Mouse (Mus musculus) cerebellum, postnatal 36 days (tissue): ENCODE measurements around the gene Srsf3.
"Not testable (repeated sequence)": the region's sequence is repeated elsewhere in the genome, so short reads cannot be mapped to it uniquely, and the experiment has no call there.

Experiments used
- DNase-seq, 2 experiments: peaks; one replicate each; pipeline ENCODE4 v3.0.0; 2021 to 2022; ENCODE audit warnings: mixed read lengths in 2 of 2

The Srsf3 gene

DNA sequence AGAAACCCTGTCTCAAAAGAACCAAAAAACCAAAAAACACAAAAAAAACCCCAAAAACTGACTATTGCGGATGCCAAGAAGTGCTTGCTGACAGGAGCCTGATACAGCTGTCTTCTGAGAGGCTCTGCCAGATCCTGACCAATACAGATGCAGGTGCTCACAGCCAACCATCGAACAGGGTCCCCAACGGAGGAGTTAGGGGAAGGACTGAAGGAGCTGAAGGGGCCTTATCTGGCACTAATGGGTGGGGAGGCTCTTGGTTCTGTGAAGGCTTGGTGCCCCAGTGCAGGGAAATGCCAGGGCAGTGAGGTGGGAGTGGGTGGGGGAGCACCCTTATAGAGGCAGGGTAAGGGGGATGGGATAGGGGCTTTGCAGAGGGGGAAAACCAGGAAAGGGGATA lies 35.0 kb downstream of the Srsf3 start:
- not testable (repeated sequence) for DNase-seq

DNA sequence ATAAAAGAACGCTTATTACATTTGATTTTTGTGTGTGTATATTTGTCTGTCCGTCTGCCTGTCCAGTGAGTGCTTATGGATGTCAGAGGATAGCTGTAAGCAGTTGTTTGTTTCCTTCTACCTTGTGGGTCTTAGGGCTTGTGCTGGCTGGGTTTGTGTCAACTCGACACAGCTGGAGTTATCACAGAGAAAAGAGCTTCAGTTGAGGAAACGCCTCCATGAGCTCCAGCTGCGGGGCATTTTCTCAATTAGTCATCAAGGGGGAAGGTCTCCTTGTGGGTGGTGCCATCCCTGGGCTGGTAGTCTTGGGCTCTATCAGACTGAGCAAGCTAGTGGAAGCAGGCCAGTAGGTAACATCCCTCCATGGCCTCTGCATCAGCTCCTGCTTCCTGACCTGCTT lies 35.4 kb downstream of the Srsf3 start:
- DNase-seq = no peak

DNA sequence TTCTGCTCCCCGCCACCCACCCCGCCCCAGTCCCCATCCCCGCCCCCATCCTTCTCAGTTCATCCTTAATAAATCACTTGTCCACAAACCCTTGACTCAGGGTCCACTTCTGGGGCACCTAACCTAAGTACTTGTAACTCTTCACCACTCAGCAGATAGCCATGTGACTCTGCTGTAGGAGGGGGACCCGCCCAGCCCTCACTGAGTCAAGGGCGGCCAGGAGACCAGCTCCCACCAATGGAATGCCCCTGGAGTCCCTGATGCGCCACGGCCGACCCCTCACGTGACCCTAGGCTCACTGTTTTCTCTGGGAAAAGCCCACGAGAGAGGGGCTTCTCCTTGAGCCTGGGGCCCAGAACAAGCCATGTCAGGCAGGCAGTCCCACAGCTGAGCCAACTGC lies 36.6 kb downstream of the Srsf3 start:
- DNase-seq = no peak

DNA sequence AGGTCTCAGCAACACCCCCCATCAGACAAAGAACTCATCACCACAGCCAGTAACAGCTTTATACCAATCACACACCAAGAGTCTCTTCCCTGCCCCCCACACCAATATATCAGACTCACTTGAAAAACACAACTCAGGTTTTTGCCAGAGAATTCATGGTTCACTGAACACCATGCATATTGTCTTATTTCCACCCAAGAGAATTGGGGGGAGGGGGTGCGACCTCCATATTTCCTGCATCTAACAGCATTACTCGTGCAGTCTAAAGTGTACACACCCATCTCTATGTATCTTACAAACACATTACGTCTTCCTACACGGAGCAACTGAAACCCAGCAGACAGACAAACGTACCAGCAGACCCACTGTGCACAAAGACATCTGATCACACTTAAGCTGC lies 39.4 kb downstream of the Srsf3 start:
- DNase-seq = no peak

DNA sequence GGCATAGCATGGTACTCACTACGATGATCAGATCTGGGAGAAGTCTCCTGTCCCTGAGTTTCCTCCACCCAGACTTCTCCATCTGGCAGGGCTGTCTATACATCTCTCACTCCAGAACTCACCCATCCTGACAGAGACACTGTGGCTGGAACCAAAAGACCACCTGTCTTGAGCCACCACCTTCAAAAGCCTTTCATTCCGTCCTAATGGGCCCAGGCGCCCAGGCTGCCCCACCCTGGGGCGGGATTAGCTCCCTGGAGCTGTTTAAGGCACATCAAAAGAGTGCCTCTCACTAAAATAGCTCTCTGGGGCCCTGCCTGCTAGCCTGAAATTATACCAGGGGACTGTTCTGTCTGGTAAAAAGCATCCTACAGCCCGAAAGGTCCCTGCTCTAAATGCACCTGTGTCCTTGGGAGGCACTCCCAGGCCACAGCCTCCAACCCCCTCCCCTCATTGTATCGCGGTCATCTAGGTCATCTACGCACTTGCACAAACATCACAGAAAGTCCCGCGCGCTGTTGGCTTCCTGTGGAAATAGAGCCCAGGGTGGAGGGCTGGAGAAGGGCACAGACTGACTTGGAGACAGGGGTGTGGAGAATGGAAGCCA lies 40.4 kb downstream of the Srsf3 start:
- no peak for DNase-seq

DNA sequence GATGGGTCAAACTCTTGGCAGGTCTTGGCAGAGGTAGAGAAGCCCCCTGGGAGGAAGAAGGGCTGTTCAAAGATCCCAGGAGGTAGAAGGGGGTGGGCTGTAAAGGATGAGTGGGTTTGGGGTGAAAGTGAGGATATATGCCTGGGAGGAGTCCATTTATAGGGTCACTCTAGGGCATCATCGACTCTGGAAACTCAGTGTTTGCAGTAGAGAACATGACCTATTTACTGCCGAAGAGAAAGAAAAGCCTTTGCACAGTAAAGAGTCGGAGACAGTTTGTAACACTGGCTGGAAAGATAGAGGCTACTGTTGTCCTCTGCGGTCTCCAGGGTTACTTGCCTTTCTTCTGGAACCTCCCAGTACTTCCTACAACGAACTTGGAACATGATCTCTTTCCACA lies 40.9 kb downstream of the Srsf3 start:
- no peak for DNase-seq

DNA sequence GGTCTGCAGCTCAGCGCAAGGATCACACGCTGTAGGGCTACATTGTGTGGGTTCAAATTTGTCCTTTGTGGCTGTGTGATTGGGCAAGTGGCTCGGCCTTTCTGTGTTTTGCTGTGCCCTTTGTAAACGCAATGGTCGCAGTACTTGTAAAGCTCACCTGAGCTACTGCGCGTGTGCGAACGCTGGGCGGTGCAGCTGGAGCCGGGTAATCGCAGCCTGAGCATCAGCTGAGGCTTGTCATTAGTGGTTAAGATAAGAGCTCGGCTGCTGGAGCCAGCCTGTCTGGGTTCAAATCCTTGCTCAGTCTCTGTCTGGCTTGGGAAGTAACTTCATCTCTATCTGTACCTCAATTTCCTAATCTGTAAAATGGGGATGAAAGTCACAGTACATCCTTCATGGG lies 41.7 kb downstream of the Srsf3 start:
- no peak for DNase-seq

DNA sequence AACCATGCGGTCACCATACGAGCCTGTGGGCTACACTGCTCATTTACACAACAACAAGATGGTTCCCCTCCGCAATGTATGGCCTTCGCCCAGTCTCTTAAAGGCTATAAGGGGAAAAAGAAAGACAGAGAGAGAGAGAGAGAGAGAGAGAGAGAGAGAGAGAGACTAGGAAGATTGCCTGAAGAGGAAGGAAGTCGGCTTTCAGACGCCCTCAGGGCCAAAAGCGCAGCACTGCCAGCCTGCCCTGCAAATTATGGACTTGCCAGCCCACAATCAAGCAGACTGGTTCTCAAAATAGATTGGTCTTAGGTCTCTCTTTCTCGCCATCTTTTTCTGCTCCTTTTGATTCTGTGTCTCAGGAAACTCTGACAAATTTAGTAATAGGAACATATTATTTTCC lies 43.8 kb downstream of the Srsf3 start:
- no peak for DNase-seq

DNA sequence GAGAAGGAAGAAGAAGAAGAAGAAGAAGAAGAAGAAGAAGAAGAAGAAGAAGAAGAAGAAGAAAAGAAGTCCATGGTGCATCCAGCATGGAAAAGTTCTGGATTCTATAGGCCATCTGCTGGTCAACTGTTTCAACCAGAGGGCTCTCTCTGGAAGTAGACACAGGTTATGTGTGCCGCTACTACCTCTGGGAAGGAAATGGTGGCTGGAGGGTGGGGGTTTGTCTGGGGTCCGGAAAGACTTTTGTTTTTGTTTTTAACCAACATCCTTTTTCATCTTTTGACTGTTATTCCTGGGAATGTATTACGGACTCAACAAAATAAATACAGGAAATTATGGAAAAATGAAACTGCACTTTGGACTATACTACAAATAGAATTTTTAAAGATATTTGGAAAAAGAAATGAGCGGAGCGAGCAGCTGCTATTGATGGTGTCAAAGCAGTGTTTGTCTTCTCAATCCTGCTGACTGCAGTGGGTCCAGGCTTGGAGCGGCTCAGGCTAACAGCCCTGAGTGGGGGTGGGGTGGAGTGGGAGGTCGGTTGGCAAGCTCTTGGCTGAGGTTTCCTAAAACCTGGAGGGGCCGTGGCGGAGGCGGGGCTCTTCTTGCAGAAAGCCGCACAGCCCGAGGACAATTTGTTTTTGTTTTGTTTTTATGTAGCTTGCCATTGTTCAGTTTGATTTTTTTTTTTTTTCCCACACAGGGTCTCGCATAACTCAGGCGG lies 45.5 kb downstream of the Srsf3 start:
- DNase-seq = no peak

DNA sequence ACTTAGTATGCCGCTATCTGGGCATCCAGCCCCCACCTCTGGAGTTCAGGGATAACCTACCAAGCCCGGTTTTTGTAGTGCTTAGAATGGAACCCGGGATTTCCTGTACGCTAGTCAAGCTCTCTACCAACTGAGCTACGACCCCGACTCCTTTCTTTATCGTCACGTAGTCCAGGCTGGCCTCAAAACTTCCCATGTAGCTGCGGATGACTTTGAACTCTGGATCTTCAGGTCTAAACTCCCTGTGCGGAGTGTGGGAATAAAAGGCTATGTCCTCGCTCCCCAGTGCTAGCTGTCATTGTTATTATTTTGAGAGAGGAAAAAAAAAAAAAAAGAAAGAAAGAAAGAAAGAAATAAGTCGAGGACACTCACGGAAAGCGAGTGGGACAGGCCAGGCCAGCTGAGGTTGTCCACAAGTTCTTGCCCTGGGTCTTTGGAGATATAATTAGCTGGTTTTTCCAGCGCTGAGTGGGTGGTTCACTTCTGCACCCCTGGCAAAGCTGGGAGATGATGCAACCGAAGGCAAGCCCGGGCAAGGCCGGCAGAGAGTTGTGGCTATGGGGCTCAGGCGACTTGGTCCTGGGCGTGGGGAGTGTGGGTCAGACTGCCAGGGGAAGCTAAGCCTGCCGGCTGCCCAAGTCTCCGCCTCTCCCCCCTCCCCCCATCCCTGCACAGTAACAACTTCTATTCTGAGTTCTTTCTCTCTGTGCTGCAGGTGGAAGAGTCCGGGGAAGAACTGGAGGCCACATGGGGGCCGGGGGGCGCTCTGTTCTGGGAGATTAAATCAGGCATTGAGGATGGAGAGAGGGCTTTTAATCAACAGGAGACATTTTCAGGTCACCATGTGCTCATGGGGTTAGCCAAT lies 46.3 kb downstream of the Srsf3 start:
- no peak for DNase-seq

DNA sequence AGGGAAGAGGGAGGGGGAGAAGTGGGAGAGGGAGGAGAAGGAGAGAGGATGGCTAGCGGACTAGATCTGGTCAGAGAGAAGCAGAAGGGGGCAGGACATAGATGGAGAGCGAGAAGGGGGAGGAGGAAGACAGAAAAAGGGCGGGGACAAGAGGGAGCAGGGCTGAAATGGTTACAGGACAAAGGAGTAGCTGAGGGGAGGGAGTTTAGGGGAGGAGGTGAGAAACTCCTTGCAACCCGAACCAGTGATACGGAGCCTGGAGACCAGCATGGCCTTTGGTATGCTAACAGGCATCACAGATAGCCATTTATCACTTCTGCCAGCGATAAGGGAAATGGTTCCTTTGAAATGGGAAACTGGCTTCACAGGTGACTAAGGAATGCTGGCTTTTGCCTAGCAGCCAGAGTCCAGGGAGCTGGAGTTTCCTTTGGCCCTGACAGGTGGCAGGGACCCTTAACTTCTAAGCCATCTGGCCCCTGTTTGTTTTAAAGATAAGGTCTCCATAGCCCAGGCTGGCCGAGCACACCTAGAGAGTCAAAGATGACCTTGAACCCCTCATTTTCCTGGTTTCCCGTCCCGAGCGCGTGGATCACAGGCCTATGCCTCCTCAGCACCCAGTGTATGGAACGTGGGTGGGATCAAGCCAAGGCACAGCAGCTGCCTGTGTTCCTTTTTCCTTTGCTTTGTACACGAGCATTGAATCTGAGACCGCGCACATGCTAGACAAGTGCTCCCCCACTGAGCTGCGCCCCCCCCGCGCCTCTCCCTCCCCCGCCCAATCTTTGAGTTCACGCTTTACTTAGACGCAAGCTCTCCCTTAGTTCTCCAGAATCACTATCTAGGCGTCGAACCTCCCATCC lies 48.6 kb downstream of the Srsf3 start:
- DNase-seq = no peak

DNA sequence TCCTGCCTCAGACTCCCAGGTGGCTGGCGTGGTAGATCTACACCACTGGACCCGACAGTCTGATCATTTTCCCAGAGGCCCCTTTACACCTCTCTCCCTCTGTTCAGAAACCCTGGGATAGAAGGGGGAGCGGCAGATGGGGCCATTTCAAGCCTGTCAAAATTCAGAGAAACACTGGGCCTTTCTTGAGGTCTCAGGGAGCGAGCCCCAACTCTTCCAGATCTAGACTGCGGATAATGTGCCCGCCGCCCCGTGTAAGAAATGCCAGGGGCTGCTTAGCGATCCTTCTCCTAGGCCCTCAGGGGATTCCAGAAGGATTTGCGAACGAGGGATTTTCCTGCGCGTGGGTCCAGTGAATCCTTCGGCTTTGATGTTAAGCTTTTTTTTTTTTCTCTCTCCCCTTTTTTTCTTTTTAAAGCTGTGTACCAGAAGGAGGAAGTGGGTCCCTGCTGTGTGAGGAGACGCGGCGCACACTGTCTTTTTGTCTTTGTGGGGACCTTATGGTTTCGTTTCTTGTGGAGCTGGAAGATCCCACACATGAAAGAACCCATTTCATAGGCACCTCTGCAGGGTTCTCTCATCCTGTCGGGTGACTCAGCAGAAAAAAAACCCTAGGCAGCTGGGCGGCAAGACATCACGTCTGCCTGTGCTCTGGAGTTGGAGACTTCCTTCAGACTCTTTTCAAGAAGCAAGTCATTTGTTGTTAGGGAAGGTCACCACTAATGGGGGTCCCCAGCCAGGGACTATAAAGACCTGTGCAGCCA lies 49.4 kb downstream of the Srsf3 start:
- DNase-seq = no peak

DNA sequence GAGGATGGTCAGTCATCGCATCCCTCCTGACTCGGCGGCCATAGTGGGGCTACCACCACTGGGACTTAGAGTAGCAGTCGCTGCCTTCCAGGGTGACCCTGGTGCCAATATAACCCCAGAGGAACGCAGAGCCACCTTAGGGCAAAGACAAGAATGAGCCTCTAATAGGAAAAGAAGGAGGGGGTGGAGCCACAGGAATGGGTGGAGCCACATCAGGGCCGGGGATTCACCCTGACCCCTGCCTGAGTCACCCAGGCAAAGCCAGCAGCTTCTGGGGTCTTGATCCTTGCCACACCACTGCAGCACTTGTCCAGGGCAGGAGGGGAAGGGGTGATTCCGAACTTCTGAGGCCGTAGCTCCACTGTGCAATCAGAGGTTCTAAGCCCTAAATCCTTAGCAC lies 51.2 kb downstream of the Srsf3 start:
- DNase-seq = no peak

DNA sequence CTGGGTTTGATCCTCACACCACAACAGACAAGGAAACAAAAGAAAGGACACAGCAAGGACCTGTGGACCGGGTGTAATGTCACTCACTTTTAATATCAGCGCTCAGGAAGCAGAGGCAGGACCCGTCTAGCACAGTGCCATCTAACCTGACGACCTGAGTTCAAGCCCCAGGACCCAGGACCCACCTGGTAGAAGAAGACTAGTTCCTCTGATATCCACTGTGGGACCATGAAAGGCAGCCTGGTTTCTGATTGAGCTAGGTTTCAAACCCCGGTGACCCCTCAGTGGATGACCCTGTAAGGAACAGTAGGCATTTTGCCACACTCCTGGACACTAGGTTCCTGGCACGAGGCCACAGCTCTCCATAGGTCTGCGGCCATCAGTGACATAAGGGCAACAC lies 52.2 kb downstream of the Srsf3 start:
- no peak for DNase-seq

DNA sequence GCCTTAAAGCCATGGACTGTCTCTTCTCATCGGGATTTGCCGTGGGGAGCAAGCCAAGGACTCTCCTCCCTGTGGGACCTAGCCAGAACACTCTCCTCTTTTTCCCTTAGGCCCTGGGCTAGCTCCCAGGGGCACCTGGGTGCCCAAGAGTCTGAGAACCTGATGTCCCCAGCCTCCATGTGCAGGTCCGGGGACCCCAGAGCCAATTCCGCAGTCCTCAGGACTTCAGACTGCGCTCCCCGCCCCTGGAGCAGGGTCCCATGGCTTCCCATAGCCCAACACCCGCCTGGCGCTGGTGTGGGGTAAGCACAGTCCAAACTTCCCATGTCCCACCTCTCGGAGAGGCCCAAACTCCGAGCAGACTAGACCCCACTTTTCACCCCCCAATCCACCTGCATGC lies 52.8 kb downstream of the Srsf3 start:
- DNase-seq = no peak

DNA sequence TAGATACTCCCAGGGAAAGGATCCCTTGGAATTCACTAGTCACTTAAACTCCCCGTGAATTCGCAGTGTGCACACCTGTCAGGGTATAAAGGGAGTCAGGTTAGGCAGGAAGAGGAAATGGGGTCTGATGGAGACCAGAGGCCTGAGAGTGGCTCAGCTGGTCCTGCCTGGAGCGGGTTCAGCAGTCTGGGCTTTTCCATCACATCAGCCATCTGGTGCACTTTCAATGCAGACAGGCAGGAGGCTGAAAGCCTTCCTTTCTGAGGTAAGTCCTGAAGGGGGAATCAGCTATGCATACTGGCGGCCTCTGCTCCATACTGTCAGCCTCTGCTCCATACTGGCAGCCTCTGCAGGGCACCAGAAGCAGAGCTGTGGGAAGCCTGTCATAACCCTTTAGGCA lies 54.5 kb downstream of the Srsf3 start:
- peak in 1 of 2 experiments; percentile 5 for DNase-seq

DNA sequence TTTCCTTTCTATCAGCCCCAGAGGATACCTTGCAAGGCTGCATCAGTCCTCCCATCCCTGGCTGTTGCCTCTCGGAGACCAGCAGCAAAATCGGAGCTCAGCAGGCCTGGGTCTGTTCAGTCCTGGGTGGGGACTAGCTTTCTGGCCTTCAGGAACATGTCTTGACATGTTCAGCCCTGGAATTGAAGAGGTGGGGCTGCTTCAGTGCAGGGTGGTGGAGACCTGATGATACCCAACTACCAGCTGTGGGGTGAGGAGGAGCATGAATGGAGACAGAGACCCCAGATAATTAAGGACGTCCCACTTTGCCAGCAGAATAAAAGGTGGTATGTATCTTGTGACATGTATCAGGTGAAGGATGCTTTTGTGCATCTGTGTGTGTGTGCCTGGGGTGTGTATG lies 58.3 kb downstream of the Srsf3 start, which contains the start of gene Cdkn1a:
Gene Cdkn1a, plus strand, starts transcription at position 201 of the 400 bp plus-strand sequence.
- no peak for DNase-seq

DNA sequence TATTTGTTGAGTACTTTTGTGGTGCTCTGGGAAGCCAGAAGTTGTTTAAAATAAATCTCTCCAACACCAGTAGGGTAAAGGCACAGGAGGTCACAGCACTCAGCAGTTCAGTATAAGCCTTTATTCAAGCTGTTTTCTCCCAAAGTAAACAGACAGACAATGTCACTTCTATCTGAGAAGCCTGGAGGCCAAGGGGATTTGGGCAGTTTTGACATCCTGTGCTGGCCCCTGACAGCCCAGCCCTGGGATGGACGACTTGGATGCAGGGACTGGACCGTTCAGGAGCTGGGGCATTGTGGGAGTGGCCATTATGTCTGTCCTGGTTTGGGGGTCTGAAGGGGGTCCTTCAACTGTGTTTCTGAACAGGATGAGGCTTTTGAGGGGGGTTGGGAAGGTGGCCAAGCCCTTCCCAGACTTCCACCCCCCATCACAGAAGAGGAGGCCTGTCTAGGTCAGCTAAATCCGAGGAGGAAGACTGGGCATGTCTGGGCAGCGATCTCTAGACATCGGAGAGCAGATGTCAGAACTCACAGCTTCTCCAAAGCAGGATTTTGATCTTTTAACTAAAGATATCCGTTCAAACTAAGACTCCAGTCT lies 59.0 kb downstream of the Srsf3 start:
- no peak for DNase-seq

DNA sequence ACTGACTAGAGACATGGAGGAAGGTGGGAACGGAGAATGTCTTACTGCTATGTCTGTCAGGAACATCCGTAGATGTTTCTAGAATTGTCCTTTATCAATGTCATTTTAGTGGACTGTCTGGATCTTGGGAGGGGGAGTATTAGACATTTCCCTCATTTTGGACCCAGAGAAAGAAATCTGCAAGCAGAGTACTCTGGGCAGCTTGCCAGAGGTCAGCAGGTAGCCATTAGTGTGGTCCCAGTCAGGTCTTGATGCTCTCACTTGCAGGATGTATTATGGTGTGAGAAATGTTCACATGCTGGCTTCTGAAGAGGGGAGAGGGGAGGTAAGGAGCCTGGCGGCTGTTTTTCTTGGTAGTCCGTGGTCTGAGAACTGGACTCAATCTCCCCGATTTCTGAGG lies 60.1 kb downstream of the Srsf3 start:
- DNase-seq = no peak
